Mouse (Mus musculus): ENCODE data around the gene Lrrc61. TPM values are rescaled to one million over a fixed set of nuclear protein-coding genes. Genes with fewer than 3 reads are reported as not detected.
A peak's percentile ranks its signal among the peaks of the same experiment; 100 is the strongest.

The Lrrc61 gene
- polyA plus RNA-seq, 1 experiment = 54.4 TPM

DNA sequence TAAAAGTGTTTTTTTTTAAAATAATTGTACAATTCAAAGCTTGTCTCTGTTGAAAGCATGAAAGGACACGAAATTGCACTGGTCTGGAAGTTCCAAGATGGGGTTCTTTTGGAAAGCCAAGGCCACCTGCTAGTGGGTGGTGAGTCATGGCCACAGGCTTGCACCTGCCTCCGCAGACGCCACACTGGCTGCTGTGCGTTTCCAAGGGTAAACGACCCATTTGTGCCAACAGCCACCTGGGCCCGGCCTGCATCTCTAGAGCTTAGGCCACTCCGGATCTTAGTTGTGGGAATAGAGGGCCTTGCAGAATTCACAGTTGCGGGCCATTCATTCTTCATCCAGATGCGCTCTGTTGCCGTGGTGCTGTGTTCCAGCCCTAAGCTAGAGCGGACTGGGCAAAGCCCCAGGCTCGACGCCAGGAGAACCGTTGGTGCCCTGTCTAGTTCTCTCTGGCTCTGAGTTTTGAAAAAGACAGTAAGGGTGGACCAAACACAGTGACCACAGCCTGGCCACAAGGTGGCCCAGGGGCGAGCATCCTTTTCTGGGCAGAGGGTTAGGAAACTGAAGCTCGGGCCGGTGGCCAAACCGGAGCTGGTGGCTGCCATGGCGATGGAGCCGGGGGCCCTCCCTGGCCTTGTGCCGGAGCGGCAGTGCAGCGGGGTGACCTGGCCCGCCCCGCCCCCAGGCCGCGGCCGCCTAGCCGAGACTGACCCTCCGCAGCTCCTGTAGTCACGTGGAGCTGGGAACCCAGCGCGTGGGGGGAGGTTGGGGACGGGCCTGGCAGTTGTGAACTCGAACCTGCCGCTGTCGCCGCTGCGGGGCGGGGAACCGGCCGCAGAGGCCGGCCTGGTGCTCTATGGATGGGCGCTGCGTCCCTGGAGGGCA lies 38.8 kb downstream of the Lrrc61 start, which contains the start of the genes Repin1 and Gm44965:
Gene Repin1 (plus strand): TSS at position 726 of the 885 bp plus-strand sequence.
Gene Gm44965 (plus strand): TSS at position 784 of the 885 bp plus-strand sequence.
- peak within 1 kb of the TSS; percentile 93 for H3K4me3 ChIP-seq (ENCODE audit: control insufficient read depth, low read depth, low read length)
- peak within 1 kb of the TSS; percentile 98 for H3K27ac ChIP-seq (ENCODE audit: control insufficient read depth, insufficient read depth, low read depth, low read length)
- peaks cover 25% of the 10 kb centered on the region for H3K4me1 ChIP-seq (ENCODE audit: control insufficient read depth, insufficient read depth, low read length)

DNA sequence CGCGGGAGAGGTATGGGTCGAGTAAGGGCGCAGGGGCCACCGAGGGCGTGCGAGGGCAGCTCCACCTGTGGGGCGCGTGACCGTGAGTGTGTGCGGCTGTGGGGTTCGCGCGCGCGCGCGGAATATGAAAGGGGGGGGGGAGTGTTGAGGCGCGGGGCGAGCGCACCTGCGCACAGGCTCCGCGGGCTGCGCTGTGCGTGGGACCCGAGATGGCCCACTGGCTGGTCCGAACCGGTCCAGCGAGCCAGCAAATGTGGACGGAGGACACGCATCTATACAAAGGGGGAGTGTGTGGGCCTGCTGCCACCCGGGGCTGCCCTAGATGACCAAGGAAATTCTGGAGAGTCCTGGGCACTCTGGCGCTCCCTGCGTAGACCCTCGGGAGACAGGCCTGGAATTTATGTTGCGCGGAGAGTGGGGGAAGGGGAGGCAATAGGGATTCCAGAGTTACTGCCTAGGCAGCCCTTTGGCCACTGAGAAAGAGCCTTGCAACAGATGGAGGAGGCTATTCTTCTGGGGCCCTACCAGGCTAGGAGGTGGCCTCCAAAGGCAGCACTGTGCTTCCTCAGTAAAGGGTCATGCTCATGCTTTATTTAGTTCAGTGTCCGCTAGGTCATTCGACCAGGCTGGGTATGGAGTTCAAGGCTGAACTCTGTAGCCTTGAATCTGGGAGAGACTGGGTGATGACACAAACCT lies 39.6 kb downstream of the Lrrc61 start:
- H3K27me3 ChIP-seq (ENCODE audit: control insufficient read depth, insufficient read depth, low read length) = no peaks in the 10 kb centered on the region
- H3K36me3 ChIP-seq (ENCODE audit: control insufficient read depth, insufficient read depth, low read length) = no peaks in the 10 kb centered on the region
- peaks cover 25% of the 10 kb centered on the region for H3K4me1 ChIP-seq (ENCODE audit: control insufficient read depth, insufficient read depth, low read length)
- TF ChIP-seq POLR2A (IDR thresholded peaks at IDR 0.05; ENCODE audit: control insufficient read depth, low read depth, low read length) = peak; percentile 10; the same call in 1 of the 2 replicates
- no peak for TF ChIP-seq CTCF (IDR thresholded peaks at IDR 0.05; ENCODE audit: control insufficient read depth, insufficient read depth, insufficient replicate concordance, low read depth, low read length)
- peak overlapping the region; percentile 98 for H3K27ac ChIP-seq (ENCODE audit: control insufficient read depth, insufficient read depth, low read depth, low read length)
- peak overlapping the region; percentile 93 for H3K4me3 ChIP-seq (ENCODE audit: control insufficient read depth, low read depth, low read length)

More for the DNA sequence above, 38.8 kb downstream of the Lrrc61 start, which contains the start of the genes Repin1 and Gm44965:
- TF ChIP-seq CTCF (IDR thresholded peaks at IDR 0.05; ENCODE audit: control insufficient read depth, insufficient read depth, insufficient replicate concordance, low read depth, low read length) (no peak; the same call in 1 of the 2 replicates), POLR2A (IDR thresholded peaks at IDR 0.05; ENCODE audit: control insufficient read depth, low read depth, low read length) (peak; percentile 72)
- no peaks in the 10 kb centered on the region for H3K36me3 ChIP-seq (ENCODE audit: control insufficient read depth, insufficient read depth, low read length)
- no peaks in the 10 kb centered on the region for H3K27me3 ChIP-seq (ENCODE audit: control insufficient read depth, insufficient read depth, low read length)

DNA sequence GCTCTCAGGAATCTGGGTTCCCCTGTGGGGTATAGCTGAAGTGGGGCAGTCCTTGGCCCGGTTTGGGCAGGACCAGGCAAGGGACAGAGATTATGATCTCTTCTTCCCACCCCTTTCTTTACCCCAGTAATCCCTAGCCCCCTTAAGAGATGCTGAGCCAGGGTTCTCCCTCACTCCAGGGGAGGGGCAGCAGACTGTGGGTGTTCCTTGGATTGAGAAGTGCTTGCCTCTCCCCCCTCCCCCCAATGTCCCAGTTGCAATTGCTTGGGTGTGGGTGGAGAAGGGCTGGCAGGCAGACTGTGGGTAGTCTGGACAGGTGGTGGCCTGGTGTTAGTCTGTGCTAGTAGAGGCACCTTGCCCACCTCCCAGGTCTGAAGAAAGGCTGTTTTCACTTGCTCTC lies 40.7 kb downstream of the Lrrc61 start:
- H3K27me3 ChIP-seq (ENCODE audit: control insufficient read depth, insufficient read depth, low read length) = no peaks in the 10 kb centered on the region
- H3K4me1 ChIP-seq (ENCODE audit: control insufficient read depth, insufficient read depth, low read length) = peaks cover 25% of the 10 kb centered on the region
- H3K27ac ChIP-seq (ENCODE audit: control insufficient read depth, insufficient read depth, low read depth, low read length) = no peak overlapping the region
- H3K4me3 ChIP-seq (ENCODE audit: control insufficient read depth, low read depth, low read length) = peak overlapping the region; percentile 14; the same call in 1 of the 2 replicates
- no peaks in the 10 kb centered on the region for H3K36me3 ChIP-seq (ENCODE audit: control insufficient read depth, insufficient read depth, low read length)
- TF ChIP-seq CTCF (IDR thresholded peaks at IDR 0.05; ENCODE audit: control insufficient read depth, insufficient read depth, insufficient replicate concordance, low read depth, low read length) (no peak), POLR2A (IDR thresholded peaks at IDR 0.05; ENCODE audit: control insufficient read depth, low read depth, low read length) (no peak)

DNA sequence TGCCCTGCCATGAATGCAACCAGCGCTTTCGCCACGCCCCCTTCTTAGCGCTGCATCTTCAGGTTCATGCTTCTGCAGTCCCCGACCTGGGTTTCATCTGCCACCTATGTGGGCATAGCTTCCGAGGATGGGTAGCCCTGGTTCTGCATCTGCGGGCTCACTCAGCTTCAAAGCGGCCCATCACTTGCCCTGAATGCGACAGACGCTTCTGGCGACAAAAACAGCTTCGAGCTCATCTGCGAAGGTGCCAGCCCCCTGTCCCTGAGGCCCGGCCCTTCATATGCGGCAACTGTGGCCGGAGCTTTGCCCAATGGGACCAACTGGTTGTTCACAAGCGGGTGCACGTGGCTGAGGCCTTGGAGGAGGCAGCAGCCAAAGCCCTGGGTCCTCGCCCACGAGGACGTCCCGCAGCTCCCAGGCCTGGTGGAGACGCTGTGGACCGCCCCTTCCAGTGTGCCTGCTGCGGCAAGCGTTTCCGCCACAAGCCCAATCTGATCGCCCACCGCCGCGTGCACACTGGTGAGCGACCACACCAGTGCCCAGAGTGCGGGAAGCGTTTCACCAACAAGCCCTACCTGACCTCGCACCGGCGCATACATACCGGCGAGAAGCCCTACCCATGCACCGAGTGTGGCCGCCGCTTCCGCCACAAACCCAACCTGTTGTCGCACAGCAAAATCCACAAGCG lies 42.1 kb downstream of the Lrrc61 start:
- TF ChIP-seq POLR2A (IDR thresholded peaks at IDR 0.05; ENCODE audit: control insufficient read depth, low read depth, low read length) (no peak), CTCF (IDR thresholded peaks at IDR 0.05; ENCODE audit: control insufficient read depth, insufficient read depth, insufficient replicate concordance, low read depth, low read length) (no peak)
- H3K27ac ChIP-seq (ENCODE audit: control insufficient read depth, insufficient read depth, low read depth, low read length) = no peak overlapping the region
- no peaks in the 10 kb centered on the region for H3K27me3 ChIP-seq (ENCODE audit: control insufficient read depth, insufficient read depth, low read length)
- H3K4me1 ChIP-seq (ENCODE audit: control insufficient read depth, insufficient read depth, low read length) = peaks cover 29% of the 10 kb centered on the region
- no peaks in the 10 kb centered on the region for H3K36me3 ChIP-seq (ENCODE audit: control insufficient read depth, insufficient read depth, low read length)
- peak overlapping the region; percentile 53 for H3K4me3 ChIP-seq (ENCODE audit: control insufficient read depth, low read depth, low read length)

DNA sequence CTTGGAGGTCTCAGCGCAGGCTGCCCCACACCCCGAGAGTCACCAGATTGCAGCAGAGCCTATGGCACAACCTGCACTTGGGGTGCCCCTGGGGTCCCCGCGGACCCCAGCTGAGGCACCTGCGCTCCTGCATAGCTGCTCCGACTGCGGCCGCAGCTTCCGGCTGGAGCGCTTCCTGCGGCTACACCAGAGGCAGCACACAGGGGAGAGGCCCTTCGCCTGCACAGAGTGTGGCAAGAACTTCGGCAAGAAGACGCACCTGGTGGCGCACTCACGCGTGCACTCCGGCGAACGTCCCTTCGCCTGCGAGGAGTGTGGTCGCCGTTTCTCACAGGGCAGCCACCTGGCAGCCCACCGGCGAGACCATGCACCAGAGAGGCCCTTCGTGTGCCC lies 42.6 kb downstream of the Lrrc61 start:
- H3K27me3 ChIP-seq (ENCODE audit: control insufficient read depth, insufficient read depth, low read length) = no peaks in the 10 kb centered on the region
- H3K27ac ChIP-seq (ENCODE audit: control insufficient read depth, insufficient read depth, low read depth, low read length) = no peak overlapping the region
- TF ChIP-seq POLR2A (IDR thresholded peaks at IDR 0.05; ENCODE audit: control insufficient read depth, low read depth, low read length) = no peak
- no peak for TF ChIP-seq CTCF (IDR thresholded peaks at IDR 0.05; ENCODE audit: control insufficient read depth, insufficient read depth, insufficient replicate concordance, low read depth, low read length)
- H3K4me3 ChIP-seq (ENCODE audit: control insufficient read depth, low read depth, low read length) = peak overlapping the region; percentile 53
- no peaks in the 10 kb centered on the region for H3K36me3 ChIP-seq (ENCODE audit: control insufficient read depth, insufficient read depth, low read length)
- H3K4me1 ChIP-seq (ENCODE audit: control insufficient read depth, insufficient read depth, low read length) = peaks cover 31% of the 10 kb centered on the region

DNA sequence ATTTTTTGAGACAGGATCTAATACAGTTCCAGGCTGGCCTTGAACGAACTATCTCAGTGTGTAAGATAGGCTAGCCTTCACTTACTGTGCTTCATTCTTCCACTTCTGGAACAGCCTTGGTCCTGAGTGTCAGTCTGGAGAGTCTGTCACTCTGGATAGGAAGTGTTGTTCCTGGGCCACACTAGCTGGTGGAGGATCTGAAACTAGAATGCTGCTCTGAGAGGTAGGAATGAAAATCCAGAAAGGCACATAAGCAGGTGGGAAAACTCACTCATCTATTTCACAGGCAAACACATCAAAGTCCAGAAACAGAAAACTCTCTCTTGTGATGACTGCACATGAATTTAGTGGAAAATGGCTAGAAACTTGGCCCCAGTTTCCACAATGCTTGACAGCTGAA lies 46.0 kb downstream of the Lrrc61 start:
- TF ChIP-seq POLR2A (IDR thresholded peaks at IDR 0.05; ENCODE audit: control insufficient read depth, low read depth, low read length) = no peak
- no peak for TF ChIP-seq CTCF (IDR thresholded peaks at IDR 0.05; ENCODE audit: control insufficient read depth, insufficient read depth, insufficient replicate concordance, low read depth, low read length)
- H3K4me3 ChIP-seq (ENCODE audit: control insufficient read depth, low read depth, low read length) = no peak overlapping the region
- H3K27ac ChIP-seq (ENCODE audit: control insufficient read depth, insufficient read depth, low read depth, low read length) = no peak overlapping the region
- no peaks in the 10 kb centered on the region for H3K27me3 ChIP-seq (ENCODE audit: control insufficient read depth, insufficient read depth, low read length)
- peaks cover 19% of the 10 kb centered on the region for H3K4me1 ChIP-seq (ENCODE audit: control insufficient read depth, insufficient read depth, low read length)
- no peaks in the 10 kb centered on the region for H3K36me3 ChIP-seq (ENCODE audit: control insufficient read depth, insufficient read depth, low read length)
